Mouse (Mus musculus) MEL (cell line): ENCODE measurements around the gene Zfp160. TPM values are rescaled to one million over a fixed set of nuclear protein-coding genes. Genes with fewer than 3 reads are reported as not detected.
"Not testable (repeated sequence)": the region's sequence is repeated elsewhere in the genome, so short reads cannot be mapped to it uniquely, and the experiment has no call there.

Source experiments
- DNase-seq: peaks from one replicate; pipeline ENCODE4 v3.0.0; 2011; ENCODE audit warnings: low read depth, low spot score
- H3K27ac ChIP-seq: 2 replicates; pipeline ENCODE4 v1.5.1; 2012; ENCODE audit warnings: low read depth, mild to moderate bottlenecking, control low read depth, low read length, moderate library complexity; ENCODE audit not compliant: control insufficient read depth
- H3K27me3 ChIP-seq, 2 experiments: fragments of 150-350 bp in 1 of 2; sonication (generic) in 1 of 2; 2 replicates each; pipeline ENCODE4 v1.6.1; 2012; ENCODE audit warnings: low read length in 2 of 2, mild to moderate bottlenecking in 2 of 2, improper control_type of control experiment in 1 of 2, moderate library complexity in 1 of 2; ENCODE audit not compliant: insufficient read depth in 2 of 2, control insufficient read depth in 1 of 2
- H3K36me3 ChIP-seq, 2 experiments: 2 replicates each; pipeline ENCODE4 v1.6.1; 2012 to 2014; ENCODE audit warnings: low read length in 2 of 2, improper control_type of control experiment in 1 of 2, inconsistent platforms in 1 of 2, mild to moderate bottlenecking in 1 of 2; ENCODE audit not compliant: insufficient read depth in 2 of 2, control insufficient read depth in 1 of 2
- H3K4me1 ChIP-seq, 2 experiments: fragments of 150-350 bp in 1 of 2; sonication (generic) in 1 of 2; 2 replicates each; pipeline ENCODE4 v1.6.1; 2012; ENCODE audit warnings: low read length in 2 of 2, improper control_type of control experiment in 1 of 2, mild to moderate bottlenecking in 1 of 2; ENCODE audit not compliant: insufficient read depth in 2 of 2, control insufficient read depth in 1 of 2
- H3K4me3 ChIP-seq, 2 experiments: fragments of 150-350 bp in 1 of 2; sonication (generic) in 1 of 2; 2 replicates each; pipeline ENCODE4 v1.5.1; 2012; ENCODE audit warnings: low read depth in 2 of 2, low read length in 2 of 2, mild to moderate bottlenecking in 2 of 2, moderate library complexity in 2 of 2, control low read depth in 1 of 2, improper control_type of control experiment in 1 of 2; ENCODE audit not compliant: control insufficient read depth in 1 of 2, insufficient read depth in 1 of 2
- H3K79me2 ChIP-seq: 2 replicates; pipeline ENCODE4 v1.6.1; 2012; ENCODE audit warnings: mild to moderate bottlenecking, low read length, moderate library complexity; ENCODE audit not compliant: control insufficient read depth, poor library complexity, insufficient read depth
- H3K9ac ChIP-seq: 2 replicates; pipeline ENCODE4 v1.6.1; 2012; ENCODE audit warnings: low read depth, mild to moderate bottlenecking, control low read depth, low read length, moderate library complexity; ENCODE audit not compliant: control insufficient read depth, poor library complexity, severe bottlenecking
- H3K9me3 ChIP-seq: fragments of 150-350 bp; sonication (generic); replicated peaks from 2 replicates; pipeline ENCODE4 v1.6.1; 2012; ENCODE audit warnings: mild to moderate bottlenecking, low read length, improper control_type of control experiment, moderate library complexity; ENCODE audit not compliant: insufficient read depth
- ELF1 ChIP-seq: IDR thresholded peaks from 2 replicates; pipeline ENCODE4 v1.6.1; 2014; ENCODE audit warnings: low read depth, mild to moderate bottlenecking, inconsistent platforms, low read length, improper control_type of control experiment, moderate library complexity
- EP300 ChIP-seq, 2 experiments: IDR thresholded peaks; 2 replicates each; pipeline ENCODE4 v1.6.1; 2011; ENCODE audit warnings: improper control_type of control experiment in 2 of 2, low read length in 2 of 2, low read depth in 1 of 2, mild to moderate bottlenecking in 1 of 2
- ETS1 ChIP-seq: IDR thresholded peaks from 2 replicates; pipeline ENCODE4 v1.6.1; 2012; ENCODE audit warnings: low read depth, mild to moderate bottlenecking, inconsistent platforms, low read length, improper control_type of control experiment, moderate library complexity
- GABPA ChIP-seq: IDR thresholded peaks from 2 replicates; pipeline ENCODE4 v1.6.1; 2012; ENCODE audit warnings: low read depth, mild to moderate bottlenecking, inconsistent platforms, low read length, improper control_type of control experiment, moderate library complexity
- HCFC1 ChIP-seq: IDR thresholded peaks from 2 replicates; pipeline ENCODE4 v1.6.1; 2012; ENCODE audit warnings: low read depth, mild to moderate bottlenecking, inconsistent platforms, low read length, improper control_type of control experiment, moderate library complexity
- MYB ChIP-seq: IDR thresholded peaks from 2 replicates; pipeline ENCODE4 v1.6.1; 2011; ENCODE audit warnings: mild to moderate bottlenecking, low read depth, low read length, improper control_type of control experiment
- MYC ChIP-seq: IDR thresholded peaks from 2 replicates; pipeline ENCODE4 v1.6.1; 2011; ENCODE audit warnings: low read depth, mild to moderate bottlenecking, low read length, improper control_type of control experiment, moderate library complexity
- NELFE ChIP-seq: IDR thresholded peaks from 2 replicates; pipeline ENCODE4 v1.6.1; 2011; ENCODE audit warnings: low read depth, low read length, improper control_type of control experiment
- POLR2AphosphoS5 ChIP-seq: IDR thresholded peaks from 2 replicates; pipeline ENCODE4 v1.6.1; 2012; ENCODE audit warnings: low read depth, borderline replicate concordance, mild to moderate bottlenecking, inconsistent platforms, low read length, moderate library complexity, mixed read lengths
- RCOR1 ChIP-seq: IDR thresholded peaks from 2 replicates; pipeline ENCODE4 v1.6.1; 2012; ENCODE audit warnings: low read depth, mild to moderate bottlenecking, inconsistent platforms, low read length, improper control_type of control experiment
- USF1 ChIP-seq: IDR thresholded peaks from 2 replicates; pipeline ENCODE4 v1.6.1; 2014; ENCODE audit warnings: low read depth, mild to moderate bottlenecking, inconsistent platforms, low read length, improper control_type of control experiment, moderate library complexity
- USF2 ChIP-seq, 2 experiments: IDR thresholded peaks; 2 replicates each; pipeline ENCODE4 v1.6.1; 2011 to 2012; ENCODE audit warnings: improper control_type of control experiment in 2 of 2, low read length in 2 of 2, borderline replicate concordance in 1 of 2, inconsistent platforms in 1 of 2, low read depth in 1 of 2, mild to moderate bottlenecking in 1 of 2; ENCODE audit not compliant: insufficient read depth in 1 of 2
- polyA plus RNA-seq, 2 experiments: library from polyadenylated mRNA; stranded (reverse) in 1 of 2; unstranded in 1 of 2; fragments of >175 nt in 1 of 2; fragments of >200 nt in 1 of 2; gene quantifications; 2 replicates each; pipeline versions ENCODE4 v1.2.1 to v1.2.4; 2012; ENCODE audit warnings: low replicate concordance in 2 of 2, low read depth in 1 of 2; ENCODE audit not compliant: insufficient read length in 2 of 2, insufficient read depth in 1 of 2, missing spikeins in 1 of 2
- total RNA-seq: library from RNA; depleted of rRNA; stranded (reverse); fragments of 300-350 nt; gene quantifications from 2 replicates; pipeline ENCODE4 v1.2.3, GENCODE M21; 2012

Zfp160 gene
- total and polyA plus RNA-seq, 3 experiments, result 7.7 to 11.6 TPM; not detected in 1

- TF ChIP-seq MYC (no peak), NELFE (no peak), USF1 (no peak)
- TF ChIP-seq, all 39 proteins: peak for 9
Measured at GRCm38 (mm10) chr17:21018410-21019080, 9.8 kb downstream of the Zfp160 start (continued).

- not testable (repeated sequence) for H3K27ac ChIP-seq, H3K9ac ChIP-seq, H3K9me3 ChIP-seq, H3K4me3 ChIP-seq, H3K79me2 ChIP-seq, DNase-seq, H3K27me3 ChIP-seq, H3K4me1 ChIP-seq, H3K36me3 ChIP-seq
Measured at GRCm38 (mm10) chr17:21048020-21048419, 39.3 kb downstream of the Zfp160 start.

GRCm38 (mm10) chr17:21050901-21051300 is 42.2 kb downstream of the Zfp160 start:
- Histone ChIP-seq H3K27ac (no peak overlapping the region), H3K4me3 (no peak overlapping the region), H3K27me3 (no peaks in the 10 kb centered on the region), H3K36me3 (no peaks in the 10 kb centered on the region), H3K79me2 (no peaks in the 10 kb centered on the region), H3K9me3 (no peaks in the 10 kb centered on the region), H3K4me1 (no peaks in the 10 kb centered on the region), H3K9ac (no peak overlapping the region)
- DNase-seq, result no peak
- TF ChIP-seq EP300 (IDR thresholded peaks at IDR 0.05; ENCODE audit: low read depth in 1 of 2, low read length in 2 of 2), result no peak
- no peak for TF ChIP-seq USF2 (IDR thresholded peaks at IDR 0.05; ENCODE audit: borderline replicate concordance in 1 of 2, insufficient read depth in 1 of 2, low read depth in 1 of 2, low read length in 2 of 2)
- TF ChIP-seq HCFC1, result no peak
- TF ChIP-seq RCOR1, result no peak
- TF ChIP-seq MYB, result no peak
- no peak for TF ChIP-seq ELF1
- no peak for TF ChIP-seq GABPA
- no peak for TF ChIP-seq POLR2AphosphoS5
- TF ChIP-seq ETS1, result no peak

- not testable (repeated sequence) for H3K9me3 ChIP-seq, H3K27ac ChIP-seq, DNase-seq, H3K4me1 ChIP-seq, H3K36me3 ChIP-seq, H3K4me3 ChIP-seq, H3K79me2 ChIP-seq, H3K9ac ChIP-seq, H3K27me3 ChIP-seq
Measured at GRCm38 (mm10) chr17:21051341-21051740, 42.6 kb downstream of the Zfp160 start.

- not testable (repeated sequence) for H3K27me3 ChIP-seq, H3K4me3 ChIP-seq, DNase-seq, H3K9ac ChIP-seq, H3K4me1 ChIP-seq, H3K9me3 ChIP-seq, H3K79me2 ChIP-seq, H3K27ac ChIP-seq, H3K36me3 ChIP-seq
Measured at GRCm38 (mm10) chr17:21051919-21052318, 43.2 kb downstream of the Zfp160 start.
